Mouse (Mus musculus) midbrain, embryonic 14.5 days (tissue): ENCODE measurements around the gene Dmtf1. TPM values are rescaled to one million over a fixed set of nuclear protein-coding genes. Genes with fewer than 3 reads are reported as not detected.
A peak's percentile ranks its signal among the peaks of the same experiment; 100 is the strongest.

ENCODE experiments used
- ATAC-seq: fragments of 200-750 bp; cut with Nextera tagmentation; 2 replicates; pipeline ENCODE4 v1.8.0; 2017; ENCODE audit warnings: moderate number of reproducible peaks, moderate library complexity; ENCODE audit not compliant: low FRiP score, low TSS enrichment
- DNase-seq: peaks from one replicate; pipeline ENCODE4 v3.0.0-alpha.2; 2015
- H3K27ac ChIP-seq: fragments of 300-500 bp; sonication (generic); replicated peaks from 2 replicates; pipeline ENCODE4 v1.5.1; 2014; ENCODE audit warnings: mild to moderate bottlenecking, low read depth, low read length, moderate library complexity
- H3K27me3 ChIP-seq: fragments of 300-500 bp; sonication (generic); 2 replicates; pipeline ENCODE4 v1.6.1; 2014; ENCODE audit warnings: low read length, control low read depth, mixed read lengths; ENCODE audit not compliant: control insufficient read depth, insufficient read depth
- H3K36me3 ChIP-seq: fragments of 300-500 bp; sonication (generic); 2 replicates; pipeline ENCODE4 v1.6.1; 2014; ENCODE audit warnings: low read length, control low read depth; ENCODE audit not compliant: control insufficient read depth, insufficient read depth
- H3K4me1 ChIP-seq: fragments of 300-500 bp; sonication (generic); 2 replicates; pipeline ENCODE4 v1.6.1; 2014; ENCODE audit warnings: mild to moderate bottlenecking, antibody characterized with exemption, low read length, control low read depth; ENCODE audit not compliant: control insufficient read depth, insufficient read depth
- H3K4me2 ChIP-seq: fragments of 300-500 bp; sonication (generic); 2 replicates; pipeline ENCODE4 v1.6.1; 2014; ENCODE audit warnings: mild to moderate bottlenecking, low read length, moderate library complexity
- H3K4me3 ChIP-seq: fragments of 300-500 bp; sonication (generic); replicated peaks from 2 replicates; pipeline ENCODE4 v1.5.1; 2014; ENCODE audit warnings: low read depth, low read length
- H3K9ac ChIP-seq: fragments of 300-500 bp; sonication (generic); replicated peaks from 2 replicates; pipeline ENCODE4 v1.6.1; 2014; ENCODE audit warnings: mild to moderate bottlenecking, low read length, moderate library complexity
- H3K9me3 ChIP-seq: fragments of 300-500 bp; sonication (generic); 2 replicates; pipeline ENCODE4 v1.6.1; 2016; ENCODE audit warnings: low read length, control low read depth, mixed read lengths; ENCODE audit not compliant: control insufficient read depth
- WGBS: fragments of 180-500 bp; shearing (Covaris S2); extraction: QIAGEN DNeasy Blood & Tissue Kit; methylation state at CpG from one replicate; pipeline ENCODE4 v1.1.7; 2014; 5-methylcytosine and 5-hydroxymethylcytosine counted together
- polyA plus RNA-seq: library from polyadenylated mRNA; unstranded; fragments of >200 nt; fragmentation: Nextera tagmentation; extraction: Ambion mirVana; gene quantifications from 2 replicates; pipeline ENCODE4 v1.2.1, GENCODE M21; 2014

Gene Dmtf1
- polyA plus RNA-seq, 1 experiment from 2014 or later, result 72.8 TPM

GRCm38 (mm10) chr5:9124134-9124533 is 37.4 kb downstream of the Dmtf1 start:
- Histone ChIP-seq H3K9me3 (no peaks in the 10 kb centered on the region), H3K9ac (no peak overlapping the region), H3K36me3 (peaks cover 90% of the 10 kb centered on the region), H3K27me3 (no peaks in the 10 kb centered on the region), H3K4me2 (no peak overlapping the region), H3K4me3 (no peak overlapping the region), H3K27ac (no peak overlapping the region), H3K4me1 (no peaks in the 10 kb centered on the region)
- WGBS, result 94% methylated on average over 2 of the region's 2 CpGs
- ATAC-seq, result no peak
- no peak for DNase-seq

DNA sequence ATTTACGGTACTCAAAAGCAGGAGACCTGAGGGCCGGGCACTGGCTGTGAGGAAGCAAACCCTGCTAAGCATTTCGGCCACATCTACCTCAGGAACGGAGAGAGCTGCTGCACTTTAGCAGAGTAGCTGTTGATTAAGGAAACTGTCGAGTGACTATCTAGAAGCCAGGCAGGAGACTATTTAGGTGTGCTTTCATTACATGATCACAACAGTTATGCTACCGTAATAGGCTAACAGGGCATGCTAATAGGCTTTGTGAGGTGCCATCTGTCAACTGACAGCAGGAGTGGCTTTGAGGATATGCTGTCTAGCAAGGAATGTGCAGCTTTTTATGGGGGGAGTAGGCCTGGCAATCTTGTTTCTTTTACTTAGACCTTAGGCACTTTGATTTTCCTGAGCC is 47.4 kb downstream of the Dmtf1 start:
- Histone ChIP-seq H3K36me3 (peaks cover 28% of the 10 kb centered on the region), H3K9ac (no peak overlapping the region), H3K4me3 (no peak overlapping the region), H3K4me2 (no peak overlapping the region), H3K9me3 (no peaks in the 10 kb centered on the region), H3K4me1 (no peaks in the 10 kb centered on the region), H3K27ac (no peak overlapping the region), H3K27me3 (no peaks in the 10 kb centered on the region)
- WGBS, result 48% methylated on average over 6 of the region's 6 CpGs
- peak; percentile 38; the same call in 1 of the 2 replicates for ATAC-seq
- DNase-seq, result peak; percentile 20

GRCm38 (mm10) chr5:9111759-9112158 is 49.8 kb downstream of the Dmtf1 start:
- Histone ChIP-seq H3K9ac (no peak overlapping the region), H3K4me3 (no peak overlapping the region), H3K27me3 (no peaks in the 10 kb centered on the region), H3K27ac (no peak overlapping the region), H3K36me3 (peaks cover 7% of the 10 kb centered on the region), H3K4me2 (no peak overlapping the region), H3K4me1 (no peaks in the 10 kb centered on the region), H3K9me3 (no peaks in the 10 kb centered on the region)
- ATAC-seq (peak; percentile 65), DNase-seq (peak; percentile 80)
- 13% methylated on average over 5 of the region's 5 CpGs for WGBS

- DNase-seq (no peak), ATAC-seq (no peak)
- Histone ChIP-seq H3K9me3 (no peaks in the 10 kb centered on the region), H3K4me3 (no peak overlapping the region), H3K4me2 (no peak overlapping the region), H3K27me3 (no peaks in the 10 kb centered on the region), H3K36me3 (0 out of 2 replicates have a peak, but pooled peaks cover 6% of the 10 kb centered on the region), H3K27ac (no peak overlapping the region), H3K4me1 (no peaks in the 10 kb centered on the region), H3K9ac (no peak overlapping the region)
- WGBS, result 55% methylated on average over 2 of the region's 2 CpGs
Measured at GRCm38 (mm10) chr5:9111285-9111684, 50.3 kb downstream of the Dmtf1 start.

DNA sequence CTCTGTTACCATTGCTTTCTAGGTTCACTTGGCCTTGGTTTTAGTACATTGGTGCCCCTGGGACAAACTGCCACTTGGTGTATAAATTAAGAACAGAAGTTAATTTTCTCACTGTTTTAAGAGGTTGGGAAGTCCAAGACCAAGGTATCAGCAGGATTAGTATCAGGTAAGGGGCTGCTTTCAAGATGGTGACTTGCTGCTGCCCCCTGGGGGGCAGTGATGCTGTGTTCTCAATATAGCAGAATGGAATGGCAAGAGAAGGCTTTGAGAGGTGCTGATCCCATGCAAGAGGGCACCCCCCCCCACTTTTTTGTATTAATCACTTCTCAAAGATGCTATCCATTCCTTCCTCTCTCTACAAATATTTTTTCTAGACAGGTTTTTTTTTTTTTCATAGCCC is 52.0 kb downstream of the Dmtf1 start:
- ATAC-seq, result no peak
- no peaks in the 10 kb centered on the region for H3K27me3 ChIP-seq

GRCm38 (mm10) chr5:9108490-9108889 is 53.1 kb downstream of the Dmtf1 start:
- 90% methylated on average over 5 of the region's 5 CpGs for WGBS
- H3K27ac ChIP-seq, result no peak overlapping the region
- DNase-seq (no peak), ATAC-seq (no peak)
- no peak overlapping the region for H3K4me3 ChIP-seq
- no peaks in the 10 kb centered on the region for H3K4me1 ChIP-seq
- H3K9ac ChIP-seq, result no peak overlapping the region
- H3K4me2 ChIP-seq, result no peak overlapping the region
- no peaks in the 10 kb centered on the region for H3K9me3 ChIP-seq
- H3K36me3 ChIP-seq, result no peaks in the 10 kb centered on the region
- no peaks in the 10 kb centered on the region for H3K27me3 ChIP-seq

More for the DNA sequence above, 52.0 kb downstream of the Dmtf1 start:
- H3K36me3 ChIP-seq, result 0 out of 2 replicates have a peak, but pooled peaks cover under 1% of the 10 kb centered on the region
- peak; percentile 23 for DNase-seq
- no peak overlapping the region for H3K4me2 ChIP-seq
- H3K4me1 ChIP-seq, result no peaks in the 10 kb centered on the region
- H3K9ac ChIP-seq, result no peak overlapping the region
- no peak overlapping the region for H3K27ac ChIP-seq
- H3K4me3 ChIP-seq, result no peak overlapping the region
- no peaks in the 10 kb centered on the region for H3K9me3 ChIP-seq

DNA sequence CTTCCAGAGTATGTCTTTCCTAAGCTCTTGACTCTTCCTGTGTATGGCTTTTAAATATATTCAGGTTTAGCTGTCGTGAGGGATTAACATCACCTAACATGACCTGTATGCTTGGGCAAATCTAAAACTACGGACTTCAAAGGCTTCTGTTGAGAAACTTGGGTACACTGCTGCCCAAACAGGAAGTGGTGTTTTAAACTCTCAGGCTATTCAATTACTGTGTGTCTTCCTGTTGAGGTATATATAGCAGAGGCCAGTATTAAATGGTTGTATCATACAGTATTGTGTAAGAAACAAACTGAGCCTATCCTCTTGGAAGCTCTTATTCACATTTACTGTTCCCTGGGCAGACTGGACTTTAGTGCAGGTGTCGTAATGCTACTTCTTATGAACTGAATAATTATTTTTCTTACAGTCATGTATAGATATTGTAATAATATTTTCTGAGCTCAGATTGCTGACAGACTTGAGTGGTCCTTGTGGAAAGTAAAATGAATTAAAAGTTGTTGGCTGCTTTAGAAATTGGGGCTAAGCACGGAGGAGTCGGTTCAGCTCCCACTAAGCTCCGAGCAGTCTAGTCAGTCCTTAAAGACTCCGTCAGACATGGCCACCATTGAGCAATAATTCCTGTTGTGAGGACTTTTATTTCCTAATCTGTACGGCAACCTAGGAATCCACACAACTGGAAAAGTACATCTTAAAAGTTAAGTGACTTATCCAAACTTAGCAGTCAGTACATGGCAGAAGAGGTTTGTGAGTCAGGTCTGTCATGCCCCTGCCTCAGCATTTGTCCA is 54.1 kb downstream of the Dmtf1 start:
- ATAC-seq (no peak), DNase-seq (no peak)
- Histone ChIP-seq H3K27me3 (no peaks in the 10 kb centered on the region), H3K9me3 (no peaks in the 10 kb centered on the region), H3K36me3 (no peaks in the 10 kb centered on the region), H3K4me1 (no peaks in the 10 kb centered on the region), H3K4me2 (no peak overlapping the region), H3K9ac (no peak overlapping the region), H3K27ac (no peak overlapping the region), H3K4me3 (no peak overlapping the region)
- 80% methylated on average over 8 of the region's 8 CpGs for WGBS

- no peak overlapping the region for H3K27ac ChIP-seq
- WGBS, result 90% methylated on average over 6 of the region's 6 CpGs
- H3K4me3 ChIP-seq, result no peak overlapping the region
- no peaks in the 10 kb centered on the region for H3K9me3 ChIP-seq
- no peak for ATAC-seq
- no peak overlapping the region for H3K4me2 ChIP-seq
- 0 out of 2 replicates have a peak, but pooled peaks cover 1% of the 10 kb centered on the region for H3K4me1 ChIP-seq
- no peak for DNase-seq
- H3K27me3 ChIP-seq, result no peaks in the 10 kb centered on the region
- no peaks in the 10 kb centered on the region for H3K36me3 ChIP-seq
- H3K9ac ChIP-seq, result no peak overlapping the region
Measured at GRCm38 (mm10) chr5:9106806-9107205, 54.8 kb downstream of the Dmtf1 start.

DNA sequence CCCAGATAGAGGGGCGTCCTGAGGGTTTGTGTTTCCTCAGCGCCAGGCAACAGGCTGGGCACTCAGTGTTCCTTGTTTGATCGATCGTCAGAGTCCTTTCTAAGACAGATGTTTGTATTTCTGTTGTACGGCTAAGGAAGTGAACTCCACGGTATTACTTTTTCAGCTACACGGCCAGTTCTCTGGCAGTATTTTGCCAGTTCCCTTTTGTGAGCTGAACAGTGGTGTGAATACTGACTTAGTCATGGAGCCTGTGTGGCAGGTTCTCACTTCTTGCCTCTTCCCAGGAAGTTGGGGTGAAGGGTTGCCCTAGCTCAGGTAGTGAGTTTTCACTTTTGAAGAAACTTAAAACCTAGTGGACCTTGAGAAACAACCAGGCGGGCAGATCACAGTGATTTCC is 57.6 kb downstream of the Dmtf1 start:
- 90% methylated on average over 8 of the region's 8 CpGs for WGBS
- no peak for ATAC-seq
- Histone ChIP-seq H3K9ac (no peak overlapping the region), H3K4me2 (no peak overlapping the region), H3K4me1 (peaks cover 12% of the 10 kb centered on the region), H3K27me3 (0 out of 2 replicates have a peak, but pooled peaks cover 4% of the 10 kb centered on the region), H3K9me3 (no peaks in the 10 kb centered on the region), H3K36me3 (no peaks in the 10 kb centered on the region), H3K27ac (no peak overlapping the region), H3K4me3 (no peak overlapping the region)
- DNase-seq, result no peak
